Mouse (Mus musculus) liver, adult 2 months (tissue): ENCODE measurements around the gene Gm28038.

Source experiments
- CTCF ChIP-seq: fragments of 200-500 bp; IDR thresholded peaks from 2 replicates; pipeline ENCODE4 v1.5.1; 2011; ENCODE audit warnings: low read depth, low read length, control low read depth
- POLR2A ChIP-seq: fragments of 200-500 bp; IDR thresholded peaks from 2 replicates; pipeline ENCODE4 v1.6.1; 2011; ENCODE audit warnings: low read length, control low read depth; ENCODE audit not compliant: insufficient read depth; ENCODE audit errors: extremely low read depth

- TF ChIP-seq CTCF (no peak), POLR2A (no peak)
These were observed 41.1 kb upstream of the Gm28038 start for GRCm38 (mm10) chr2:30239777-30240176.
